Mouse (Mus musculus): ENCODE measurements around the gene Usp22. TPM values are rescaled to one million over a fixed set of nuclear protein-coding genes. Genes with fewer than 3 reads are reported as not detected.

Usp22 gene
- 344 and 354 TPM in 2 replicates for polyA plus RNA-seq (2016; fragmentation: Nextera tagmentation; extraction: Ambion mirVana)

DNA sequence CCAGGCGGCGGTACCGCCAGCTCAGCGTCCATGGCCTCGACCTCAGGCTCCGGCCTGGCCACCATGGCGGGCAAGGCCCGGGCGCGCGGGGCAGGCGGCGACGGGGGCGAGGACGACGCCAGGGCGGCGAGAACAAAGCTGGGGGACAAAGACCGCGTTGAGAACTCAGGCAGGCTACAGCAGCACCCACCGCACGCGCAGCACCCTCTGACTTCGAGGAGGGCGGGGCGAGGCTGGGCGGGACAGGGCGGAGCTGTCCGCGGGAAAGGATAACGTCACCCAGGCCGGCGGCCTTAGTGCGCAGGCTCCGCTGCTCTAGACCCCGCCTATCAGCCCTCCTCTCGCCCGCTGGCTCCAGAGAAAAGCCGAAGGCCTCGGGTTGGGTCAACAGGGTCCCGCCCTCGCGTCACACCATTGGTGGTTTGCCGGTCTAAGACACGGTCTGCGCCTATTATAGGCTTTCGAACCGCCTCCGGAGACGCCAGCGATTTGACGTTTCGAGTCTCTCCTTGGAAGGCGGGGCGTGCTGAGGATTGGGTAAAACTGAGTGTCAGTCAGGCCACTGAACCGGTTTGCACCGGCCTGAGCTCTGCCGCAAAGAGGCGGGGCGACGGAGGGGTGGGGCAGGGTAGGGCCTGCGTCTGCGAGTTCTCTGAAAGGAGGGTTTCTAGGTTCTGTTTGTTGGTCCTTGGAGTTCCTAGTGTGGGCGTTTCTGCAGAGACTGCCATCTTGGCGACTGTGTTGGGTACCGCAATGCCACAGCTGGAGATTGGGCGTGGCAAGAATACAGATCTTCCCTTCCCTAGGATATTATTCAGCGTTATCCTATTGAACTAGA, at the start of gene Usp22:
Usp22 (minus strand) TSS at position 235 of the 838 bp plus-strand sequence.
- Histone ChIP-seq H3K4me1 (peaks cover 33% of the 10 kb centered on the region), H3K9ac (peak within 1 kb of the TSS; percentile 99), H3K9me3 (replicated peaks) (no peaks in the 10 kb centered on the region), H3K27me3 (no peaks in the 10 kb centered on the region), H3K4me2 (replicated peaks) (peak within 1 kb of the TSS; percentile 71), H3K4me3 (peak within 1 kb of the TSS; percentile 99), H3K27ac (peak within 1 kb of the TSS; percentile 99), H3K36me3 (peaks cover 5% of the 10 kb centered on the region; the same call in 1 of the 2 replicates)
- WGBS, result under 1% methylated on average over 69 of the region's 69 CpGs
- ATAC-seq (ENCODE audit: low FRiP score), result peak; percentile 98

- H3K4me1 ChIP-seq, result no peaks in the 10 kb centered on the region
- ATAC-seq (ENCODE audit: low FRiP score), result no peak
- WGBS, result 79% methylated on average over 6 of the region's 6 CpGs
Measured at GRCm38 (mm10) chr11:61224234-61224744, 49.4 kb upstream of the Usp22 start.

DNA sequence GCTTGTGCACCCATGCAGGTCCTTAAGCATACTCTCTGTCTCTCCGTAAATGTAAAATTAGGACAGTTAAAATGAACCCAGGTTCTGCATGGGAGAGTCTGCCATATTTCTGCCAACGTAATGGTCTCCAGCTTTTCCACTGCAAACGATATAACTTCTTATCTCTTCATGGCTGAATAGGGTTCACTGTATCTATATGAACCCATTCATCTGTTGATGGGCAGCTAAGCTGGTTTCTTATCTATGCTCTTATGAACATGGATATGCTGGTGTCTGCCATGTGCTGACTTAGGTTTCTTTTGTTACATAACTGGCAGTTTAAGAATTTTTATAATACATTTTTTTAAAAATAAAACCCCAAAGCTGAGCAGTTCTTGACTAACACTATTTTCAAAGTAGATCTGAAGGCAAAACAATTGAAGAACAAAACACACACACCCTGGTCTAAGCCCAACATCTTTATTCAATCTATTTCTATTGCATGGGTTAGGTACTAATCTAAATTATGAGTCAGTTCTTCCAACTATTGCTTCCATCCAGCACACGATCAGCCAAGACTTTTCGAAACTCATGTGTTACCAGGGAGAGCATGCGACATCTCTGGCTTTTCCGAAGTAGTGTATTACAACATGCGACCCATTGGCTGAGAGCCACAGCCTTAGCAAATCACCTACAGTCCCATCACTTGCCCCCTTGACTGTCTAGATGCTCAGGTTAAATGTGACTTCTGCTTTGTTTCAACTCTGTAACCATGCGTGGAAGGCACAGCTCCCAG, 48.3 kb upstream of the Usp22 start:
- no peaks in the 10 kb centered on the region for H3K36me3 ChIP-seq
- no peak overlapping the region for H3K27ac ChIP-seq
- H3K4me2 ChIP-seq (replicated peaks), result no peak overlapping the region
- no peak overlapping the region for H3K9ac ChIP-seq
- 0 out of 2 replicates have a peak, but pooled peaks cover 3% of the 10 kb centered on the region for H3K27me3 ChIP-seq
- no peaks in the 10 kb centered on the region for H3K4me1 ChIP-seq
- WGBS, result 91% methylated on average over 9 of the region's 9 CpGs
- ATAC-seq (ENCODE audit: low FRiP score), result no peak
- H3K4me3 ChIP-seq, result no peak overlapping the region
- H3K9me3 ChIP-seq (replicated peaks), result no peaks in the 10 kb centered on the region

More at GRCm38 (mm10) chr11:61224234-61224744, 49.4 kb upstream of the Usp22 start:
- Histone ChIP-seq H3K4me2 (replicated peaks) (no peak overlapping the region), H3K9me3 (replicated peaks) (no peaks in the 10 kb centered on the region), H3K4me3 (no peak overlapping the region), H3K9ac (no peak overlapping the region), H3K27ac (no peak overlapping the region), H3K36me3 (no peaks in the 10 kb centered on the region), H3K27me3 (0 out of 2 replicates have a peak, but pooled peaks cover 3% of the 10 kb centered on the region)

GRCm38 (mm10) chr11:61222007-61222406, 47.2 kb upstream of the Usp22 start:
- Histone ChIP-seq H3K9me3 (replicated peaks) (no peaks in the 10 kb centered on the region), H3K4me1 (no peaks in the 10 kb centered on the region), H3K4me2 (replicated peaks) (no peak overlapping the region), H3K27me3 (no peaks in the 10 kb centered on the region), H3K9ac (no peak overlapping the region), H3K4me3 (no peak overlapping the region), H3K27ac (no peak overlapping the region), H3K36me3 (no peaks in the 10 kb centered on the region)
- no peak for ATAC-seq (ENCODE audit: low FRiP score)
- WGBS, result 77% methylated on average over 1 of the region's 1 CpGs

GRCm38 (mm10) chr11:61220156-61220881, 45.5 kb upstream of the Usp22 start:
- Histone ChIP-seq H3K27ac (no peak overlapping the region), H3K36me3 (no peaks in the 10 kb centered on the region), H3K9me3 (replicated peaks) (no peaks in the 10 kb centered on the region), H3K9ac (no peak overlapping the region), H3K27me3 (no peaks in the 10 kb centered on the region), H3K4me1 (no peaks in the 10 kb centered on the region), H3K4me2 (replicated peaks) (no peak overlapping the region), H3K4me3 (no peak overlapping the region)
- WGBS, result 73% methylated on average over 9 of the region's 9 CpGs
- no peak for ATAC-seq (ENCODE audit: low FRiP score)

DNA sequence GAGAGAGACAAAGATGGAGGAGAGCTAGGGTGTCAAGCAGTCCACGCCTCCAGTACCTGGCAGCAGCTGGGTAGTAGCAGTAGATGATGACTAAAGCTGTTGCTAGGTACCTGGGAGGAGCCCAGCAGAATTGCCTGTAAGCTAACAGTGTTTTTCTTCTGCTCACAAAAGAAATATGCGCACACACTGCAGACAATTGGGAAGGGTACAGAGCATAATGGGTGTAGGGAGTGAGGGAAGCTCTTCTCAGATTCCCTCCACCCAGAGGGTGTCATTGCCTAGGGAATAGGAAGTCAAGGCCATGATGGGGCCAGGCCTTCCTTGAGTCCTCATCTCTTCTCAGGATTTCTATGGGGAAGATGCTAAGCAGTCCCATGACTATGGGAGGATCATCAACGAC, 41.1 kb upstream of the Usp22 start:
- no peak overlapping the region for H3K4me3 ChIP-seq
- H3K4me2 ChIP-seq (replicated peaks), result no peak overlapping the region
- 84% methylated on average over 3 of the region's 3 CpGs for WGBS

DNA sequence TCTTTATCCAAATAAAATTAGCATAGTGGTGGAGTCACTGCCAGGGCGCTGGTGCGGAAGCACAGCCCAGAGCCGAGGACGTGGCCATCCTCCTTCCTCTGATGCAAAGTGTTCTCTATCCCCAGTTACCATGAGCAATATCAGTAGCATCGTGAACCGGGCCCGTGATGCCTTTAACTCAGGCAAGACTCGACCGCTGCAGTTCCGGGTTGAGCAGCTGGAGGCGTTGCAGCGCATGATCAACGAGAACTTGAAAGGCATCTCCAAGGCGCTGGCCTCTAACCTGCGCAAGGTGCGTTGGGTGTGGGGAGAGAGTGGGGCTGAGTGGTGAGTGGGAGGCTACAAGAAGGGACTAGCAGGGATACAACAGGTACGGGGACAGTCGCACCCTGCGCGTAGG, 37.2 kb upstream of the Usp22 start:
- Histone ChIP-seq H3K36me3 (no peaks in the 10 kb centered on the region), H3K4me2 (replicated peaks) (no peak overlapping the region), H3K9ac (no peak overlapping the region), H3K4me1 (no peaks in the 10 kb centered on the region), H3K27me3 (peaks cover 20% of the 10 kb centered on the region), H3K4me3 (no peak overlapping the region), H3K27ac (no peak overlapping the region), H3K9me3 (replicated peaks) (no peaks in the 10 kb centered on the region)
- ATAC-seq (ENCODE audit: low FRiP score), result no peak
- WGBS, result 37% methylated on average over 20 of the region's 20 CpGs

More for the DNA sequence above, 41.1 kb upstream of the Usp22 start:
- H3K36me3 ChIP-seq, result no peaks in the 10 kb centered on the region
- H3K9me3 ChIP-seq (replicated peaks), result no peaks in the 10 kb centered on the region
- H3K27ac ChIP-seq, result no peak overlapping the region
- no peaks in the 10 kb centered on the region for H3K4me1 ChIP-seq
- no peak for ATAC-seq (ENCODE audit: low FRiP score)
- no peak overlapping the region for H3K9ac ChIP-seq
- H3K27me3 ChIP-seq, result peaks cover 20% of the 10 kb centered on the region

DNA sequence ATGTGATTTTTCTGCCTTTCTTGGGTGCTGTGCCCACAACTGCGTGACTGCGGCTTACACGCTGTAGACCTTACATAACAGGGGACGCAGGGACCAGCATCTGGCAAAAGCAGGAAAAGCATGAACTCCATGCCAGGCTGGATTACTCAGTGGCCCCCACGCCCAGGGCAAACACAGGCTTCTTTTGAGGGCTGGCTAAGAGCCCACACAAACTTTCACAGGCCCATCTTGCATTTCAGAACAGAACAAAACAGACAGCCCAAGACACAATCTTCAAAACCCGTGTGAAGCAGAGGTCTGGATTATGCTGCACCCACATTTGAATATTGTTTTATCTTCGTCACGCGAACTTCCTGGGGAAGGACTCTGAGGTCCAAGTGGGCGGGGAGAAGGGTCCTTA, 33.5 kb upstream of the Usp22 start:
- Histone ChIP-seq H3K4me1 (no peaks in the 10 kb centered on the region), H3K9ac (no peak overlapping the region; the same call in 1 of the 2 replicates), H3K9me3 (replicated peaks) (no peaks in the 10 kb centered on the region), H3K4me2 (replicated peaks) (no peak overlapping the region), H3K27me3 (peaks cover 20% of the 10 kb centered on the region; the same call in 1 of the 2 replicates), H3K27ac (no peak overlapping the region), H3K4me3 (no peak overlapping the region), H3K36me3 (no peaks in the 10 kb centered on the region)
- 86% methylated on average over 10 of the region's 10 CpGs for WGBS
- no peak for ATAC-seq (ENCODE audit: low FRiP score)

- Histone ChIP-seq H3K4me1 (no peaks in the 10 kb centered on the region), H3K27ac (no peak within 1 kb of the TSS), H3K9me3 (replicated peaks) (no peaks in the 10 kb centered on the region), H3K36me3 (no peaks in the 10 kb centered on the region), H3K4me2 (replicated peaks) (no peak within 1 kb of the TSS), H3K9ac (no peak within 1 kb of the TSS; the same call in 1 of the 2 replicates), H3K4me3 (no peak within 1 kb of the TSS), H3K27me3 (peaks cover 15% of the 10 kb centered on the region; the same call in 1 of the 2 replicates)
- ATAC-seq (ENCODE audit: low FRiP score), result no peak
- 75% methylated on average over 10 of the region's 10 CpGs for WGBS
Measured at GRCm38 (mm10) chr11:61207487-61208246, 32.8 kb upstream of the Usp22 start, which contains the start of gene Aldh3a1. Gene Aldh3a1, plus strand, starts transcription at chr11:61207537.

- 95% methylated on average over 3 of the region's 3 CpGs for WGBS
- no peaks in the 10 kb centered on the region for H3K27me3 ChIP-seq
- H3K4me3 ChIP-seq, result no peak overlapping the region
- no peaks in the 10 kb centered on the region for H3K4me1 ChIP-seq
- H3K4me2 ChIP-seq (replicated peaks), result no peak overlapping the region
- H3K9ac ChIP-seq, result no peak overlapping the region
- no peak overlapping the region for H3K27ac ChIP-seq
- H3K9me3 ChIP-seq (replicated peaks), result no peaks in the 10 kb centered on the region
- no peak for ATAC-seq (ENCODE audit: low FRiP score)
- no peaks in the 10 kb centered on the region for H3K36me3 ChIP-seq
Measured at GRCm38 (mm10) chr11:61206136-61206535, 31.3 kb upstream of the Usp22 start.
